Mouse (Mus musculus): Measurements from ENCODE around the gene Pla2g12b. TPM values are rescaled to one million over a fixed set of nuclear protein-coding genes. Genes with fewer than 3 reads are reported as not detected.

Gene Pla2g12b
- not detected for polyA plus RNA-seq (2017; shearing (Covaris generic))

DNA sequence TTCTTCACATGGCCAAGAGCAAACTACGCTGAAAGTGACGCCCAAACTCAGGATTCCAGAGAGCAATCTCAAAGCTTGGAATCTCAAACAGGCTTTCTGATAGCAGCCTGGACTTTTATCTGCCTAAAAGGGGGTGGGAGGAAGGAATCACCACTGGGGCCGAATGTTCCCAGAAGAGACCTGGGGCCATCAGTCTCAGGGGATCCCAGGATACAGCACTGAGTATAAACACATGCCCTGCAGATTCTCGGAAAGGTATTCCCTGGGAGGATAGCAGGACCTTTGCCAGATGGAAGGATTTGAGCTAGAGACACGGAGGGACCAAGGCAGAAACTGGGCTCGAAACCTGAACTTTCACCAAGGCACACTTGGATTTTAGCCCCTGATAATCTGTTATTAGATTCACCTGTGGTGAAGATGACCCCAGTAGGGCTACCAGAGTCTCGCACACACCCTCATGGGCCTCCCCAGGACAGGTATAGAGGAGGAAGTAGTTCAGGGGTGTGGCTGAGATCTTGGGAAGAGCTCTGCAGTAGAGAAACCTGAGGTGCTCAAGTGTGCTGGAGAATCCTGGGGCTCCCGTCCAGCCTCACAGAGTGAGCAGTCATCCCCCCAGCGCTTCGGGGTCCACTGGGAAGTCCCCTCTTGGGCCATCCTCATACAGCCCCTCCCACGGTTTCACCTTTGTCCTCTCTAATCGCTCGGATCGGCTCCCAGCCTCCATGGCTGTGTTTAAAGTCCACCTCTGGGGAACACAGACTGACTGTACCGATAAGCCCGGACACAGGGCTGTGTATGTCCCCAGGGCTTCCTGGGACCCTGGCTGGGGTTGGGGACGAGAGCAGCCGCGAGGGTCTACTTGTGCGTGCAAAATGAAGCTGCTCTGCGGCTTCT lies at the start of gene Pla2g12b:
Gene Pla2g12b, plus strand, starts transcription at position 762 of the 894 bp plus-strand sequence.

DNA sequence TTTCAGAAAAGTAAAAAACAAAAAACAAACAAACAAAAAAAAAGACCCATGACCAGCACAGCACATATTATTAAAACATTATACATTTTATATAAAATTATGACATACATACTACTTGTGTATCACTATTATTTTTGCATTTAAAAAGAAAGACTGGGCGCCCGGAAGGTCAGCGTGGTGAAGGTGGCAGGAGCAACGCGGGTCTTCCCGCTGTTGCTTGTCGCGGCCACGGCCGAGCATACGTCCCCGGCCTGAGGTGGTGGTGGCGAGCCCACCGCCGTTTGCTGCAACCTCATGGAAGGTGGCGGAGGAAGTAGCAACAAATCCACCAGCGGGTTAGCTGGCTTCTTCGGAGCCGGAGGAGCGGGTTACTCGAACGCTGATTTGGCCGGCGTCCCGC lies 8.0 kb upstream of the Pla2g12b start, which contains the start of gene Gm10273:
Gene Gm10273, plus strand, starts transcription at position 172 of the 400 bp plus-strand sequence.

DNA sequence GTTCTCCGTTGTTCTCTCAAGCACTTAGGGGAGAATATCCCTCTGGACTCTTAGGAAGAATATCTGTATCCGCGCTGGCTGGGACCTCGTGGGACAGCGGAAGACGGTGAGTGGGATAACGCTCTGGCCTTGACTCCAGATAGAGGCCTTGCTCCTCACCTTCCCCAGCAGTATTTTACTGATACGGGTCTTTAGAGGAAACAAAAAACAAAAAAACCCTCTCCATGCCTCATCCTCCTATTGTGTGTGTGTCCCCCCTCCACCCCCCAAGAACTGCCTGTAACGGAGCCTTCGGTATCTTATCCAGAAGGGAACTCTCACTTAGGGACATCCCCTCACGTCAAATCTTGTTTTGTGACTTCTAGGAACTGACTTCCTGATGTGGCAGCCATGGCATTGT lies 38.3 kb downstream of the Pla2g12b start, which contains the start of gene Oit3:
Gene Oit3, minus strand, starts transcription at position 44 of the 400 bp plus-strand sequence.

Other genes starting within 250 kb of the Pla2g12b start
- gene Sept10, start 181.8 kb upstream of the Pla2g12b start, polyA plus RNA-seq (2017; shearing (Covaris generic)): 0.43 TPM
- 0.26 TPM for gene Sowahc, start 181.7 kb upstream of the Pla2g12b start, polyA plus RNA-seq (2017; shearing (Covaris generic))
- gene P4ha1, start 80.4 kb upstream of the Pla2g12b start, polyA plus RNA-seq (2017; shearing (Covaris generic)): 69.0 TPM
- gene Gm10273, start 8.0 kb upstream of the Pla2g12b start, polyA plus RNA-seq (2017; shearing (Covaris generic)): 102 TPM
- gene Oit3, start 38.1 kb downstream of the Pla2g12b start, polyA plus RNA-seq (2017; shearing (Covaris generic)): 0.14 TPM
- gene Gm10322, start 212.4 kb downstream of the Pla2g12b start, polyA plus RNA-seq (2017; shearing (Covaris generic)): 0.79 TPM
- 23.7 TPM for gene Mcu, start 213.0 kb downstream of the Pla2g12b start, polyA plus RNA-seq (2017; shearing (Covaris generic))